Mouse (Mus musculus) mesoderm, embryonic 11.5 days (tissue): ENCODE results near the gene Cux2.
"Not testable (repeated sequence)": the region's sequence is repeated elsewhere in the genome, so short reads cannot be mapped to it uniquely, and the experiment has no call there.

Experiments
- DNase-seq: peaks from one replicate; pipeline ENCODE4 v3.0.0-alpha.2; 2012; ENCODE audit warnings: low read depth, low spot score

Cux2 gene

GRCm38 (mm10) chr5:121867963-121868362 is 181.9 kb downstream of the Cux2 start:
- no peak for DNase-seq

GRCm38 (mm10) chr5:121864330-121864729 is 185.6 kb downstream of the Cux2 start:
- DNase-seq, result no peak

- no peak for DNase-seq
These were observed 187.9 kb downstream of the Cux2 start for GRCm38 (mm10) chr5:121861964-121862363.

- DNase-seq, result no peak
These were observed 191.5 kb downstream of the Cux2 start for GRCm38 (mm10) chr5:121858427-121858826.

GRCm38 (mm10) chr5:121856740-121857139 is 193.2 kb downstream of the Cux2 start:
- DNase-seq, result no peak

- DNase-seq, result no peak
These were observed 195.1 kb downstream of the Cux2 start for GRCm38 (mm10) chr5:121854768-121855167.

- DNase-seq, result no peak
These were observed 196.4 kb downstream of the Cux2 start for GRCm38 (mm10) chr5:121853368-121854051.

- DNase-seq, result no peak
These were observed 200.2 kb downstream of the Cux2 start for GRCm38 (mm10) chr5:121849478-121850349.

GRCm38 (mm10) chr5:121848743-121849142 is 201.2 kb downstream of the Cux2 start, which contains the start of gene Pheta1:
TSS of gene Pheta1 (plus strand) at chr5:121848984.
- DNase-seq, result peak; percentile 95

GRCm38 (mm10) chr5:121848035-121848519 is 201.8 kb downstream of the Cux2 start:
- DNase-seq, result peak; percentile 67

GRCm38 (mm10) chr5:121847269-121847668 is 202.6 kb downstream of the Cux2 start:
- DNase-seq, result not testable (repeated sequence)

- no peak for DNase-seq
These were observed 203.6 kb downstream of the Cux2 start for GRCm38 (mm10) chr5:121846322-121846721.

- DNase-seq, result no peak
These were observed 204.5 kb downstream of the Cux2 start for GRCm38 (mm10) chr5:121845361-121845760.

GRCm38 (mm10) chr5:121843138-121843905 is 206.6 kb downstream of the Cux2 start:
- no peak for DNase-seq

GRCm38 (mm10) chr5:121842665-121843118 is 207.2 kb downstream of the Cux2 start:
- DNase-seq, result peak; percentile 78

GRCm38 (mm10) chr5:121841973-121842372 is 207.9 kb downstream of the Cux2 start:
- DNase-seq, result no peak

GRCm38 (mm10) chr5:121841516-121841915 is 208.4 kb downstream of the Cux2 start:
- no peak for DNase-seq

- DNase-seq, result no peak
These were observed 210.8 kb downstream of the Cux2 start for GRCm38 (mm10) chr5:121839128-121839473.

GRCm38 (mm10) chr5:121838341-121839127 is 211.4 kb downstream of the Cux2 start:
- no peak for DNase-seq

GRCm38 (mm10) chr5:121837441-121838340 is 212.2 kb downstream of the Cux2 start, which contains the start of gene Sh2b3:
TSS of gene Sh2b3 (minus strand) at chr5:121837646.
- DNase-seq, result peak; percentile 47
